Mouse (Mus musculus) cerebellum, postnatal 4 days (tissue): ENCODE results near the gene Hist4h4.
A peak's percentile ranks its signal among the peaks of the same experiment; 100 is the strongest.
"Not testable (repeated sequence)": the region's sequence is repeated elsewhere in the genome, so short reads cannot be mapped to it uniquely, and the experiment has no call there.

Experiments
- DNase-seq, 2 experiments: peaks; one replicate each; pipeline ENCODE4 v3.0.0; 2022; ENCODE audit warnings: low spot score in 2 of 2, mixed read lengths in 1 of 2

The Hist4h4 gene

DNA sequence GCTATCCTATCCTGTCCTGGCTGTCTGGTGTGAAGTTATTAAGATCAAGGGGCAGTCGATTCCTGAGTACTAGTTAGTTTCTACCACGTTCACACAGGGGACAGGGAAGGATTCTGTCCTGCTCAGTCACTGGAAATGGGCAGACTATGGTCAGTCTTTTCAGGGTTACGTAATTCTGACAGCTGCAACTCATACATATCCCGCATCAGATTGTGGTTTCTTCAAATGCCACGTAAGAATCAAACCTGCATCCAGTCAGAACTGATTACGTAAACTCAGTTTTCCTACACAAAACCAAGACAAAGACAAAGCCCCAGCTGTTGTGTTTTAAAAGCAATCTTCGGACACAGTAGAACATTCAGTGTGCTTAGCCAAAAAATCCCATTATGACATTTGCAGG is 11.2 kb upstream of the Hist4h4 start:
- no peak for DNase-seq

DNA sequence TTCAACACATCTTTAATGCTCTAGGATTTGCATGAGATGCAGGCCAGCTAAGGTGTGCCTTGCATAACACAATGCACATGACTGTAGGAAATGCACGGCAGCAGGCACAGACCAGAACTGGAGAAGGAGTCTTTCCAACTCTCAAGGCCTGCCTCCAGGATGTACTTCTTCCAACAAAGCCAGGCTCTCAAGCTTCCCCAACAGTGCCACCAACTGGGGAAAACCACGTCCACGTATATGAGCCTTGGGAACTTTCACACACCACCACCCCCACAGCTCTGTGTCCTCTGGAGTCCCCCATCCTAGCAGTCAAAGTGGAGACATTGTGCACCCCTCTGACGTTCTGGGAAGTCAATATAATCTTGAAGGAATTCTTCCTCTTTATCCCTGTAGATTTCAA is 8.9 kb upstream of the Hist4h4 start:
- no peak for DNase-seq

DNA sequence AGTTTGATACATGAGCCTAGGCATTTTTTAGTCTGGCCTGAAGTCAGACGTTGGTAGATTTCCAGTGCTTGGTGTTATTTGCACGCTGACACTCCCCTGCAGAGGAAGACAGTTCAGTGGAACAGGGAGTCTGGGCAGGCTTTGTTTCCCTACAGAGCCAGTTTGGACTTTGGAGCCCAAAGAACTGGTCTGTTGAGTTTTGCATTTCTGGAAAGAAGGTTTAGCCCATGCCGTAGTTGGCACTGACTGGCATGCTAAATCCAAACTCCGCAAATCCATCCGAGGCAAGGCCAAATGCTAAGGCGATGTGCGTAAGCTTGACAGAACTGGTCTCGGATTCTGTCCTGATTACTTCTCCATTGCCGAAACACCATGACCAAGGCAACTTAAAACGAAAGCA is 7.0 kb upstream of the Hist4h4 start:
- no peak for DNase-seq

DNA sequence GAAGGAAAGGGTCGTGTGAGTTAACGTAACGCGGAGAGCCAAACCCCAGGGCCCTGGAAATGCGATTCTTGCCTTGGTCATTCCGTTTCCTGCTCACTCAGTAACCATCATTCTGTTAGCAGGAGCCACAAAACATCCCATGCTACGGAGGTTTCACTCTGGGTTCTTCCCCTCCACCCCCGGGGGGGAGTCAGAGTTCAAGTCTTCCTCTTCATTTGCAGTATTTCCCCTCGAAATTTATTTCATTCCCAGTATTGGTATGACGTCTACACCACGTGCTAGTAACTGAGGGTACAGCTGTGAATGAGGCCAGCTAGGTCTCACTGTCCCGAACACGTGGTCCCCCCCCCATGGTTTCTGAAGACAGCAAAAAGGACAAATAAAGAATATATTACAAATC is 5.5 kb upstream of the Hist4h4 start:
- DNase-seq: no peak

DNA sequence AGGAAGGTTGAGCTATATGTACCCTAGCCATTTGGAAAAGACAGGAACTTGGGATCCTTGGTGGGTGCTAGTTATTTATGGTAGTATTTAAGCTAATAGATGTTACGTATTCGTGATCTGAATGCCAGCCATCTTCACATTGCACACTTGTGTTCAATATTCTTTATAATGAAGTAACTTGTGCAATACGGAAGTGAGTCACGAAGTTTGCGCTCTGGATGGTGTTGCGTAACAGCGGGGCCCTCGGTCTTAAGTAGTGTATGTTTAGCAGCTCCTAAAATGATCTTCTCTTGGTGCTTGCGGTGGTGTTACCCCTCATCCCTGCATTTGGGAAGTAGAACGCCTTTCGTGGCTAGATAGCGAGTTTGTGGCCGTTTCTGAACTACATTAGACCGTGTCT is 4.9 kb upstream of the Hist4h4 start:
- no peak for DNase-seq

DNA sequence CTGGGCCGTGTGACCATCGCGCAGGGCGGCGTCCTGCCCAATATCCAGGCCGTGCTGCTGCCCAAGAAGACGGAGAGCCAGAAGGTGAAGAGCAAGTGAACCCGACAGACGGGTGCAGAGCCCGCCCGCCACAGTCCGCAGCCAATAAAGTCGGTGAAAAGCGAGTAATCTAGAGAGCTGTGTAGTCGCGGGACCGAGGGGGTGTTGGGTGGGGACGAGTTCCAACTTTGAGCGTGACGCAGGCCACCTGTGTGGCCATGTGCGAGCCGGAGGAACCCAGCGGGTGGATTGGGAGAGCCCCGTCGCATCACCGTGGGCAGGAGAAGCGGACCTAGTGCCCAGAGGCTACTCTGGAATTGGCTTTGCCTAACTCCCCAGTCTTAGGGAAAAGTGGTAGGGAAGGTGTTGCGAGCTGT is 4.4 kb upstream of the Hist4h4 start:
- DNase-seq: no peak

DNA sequence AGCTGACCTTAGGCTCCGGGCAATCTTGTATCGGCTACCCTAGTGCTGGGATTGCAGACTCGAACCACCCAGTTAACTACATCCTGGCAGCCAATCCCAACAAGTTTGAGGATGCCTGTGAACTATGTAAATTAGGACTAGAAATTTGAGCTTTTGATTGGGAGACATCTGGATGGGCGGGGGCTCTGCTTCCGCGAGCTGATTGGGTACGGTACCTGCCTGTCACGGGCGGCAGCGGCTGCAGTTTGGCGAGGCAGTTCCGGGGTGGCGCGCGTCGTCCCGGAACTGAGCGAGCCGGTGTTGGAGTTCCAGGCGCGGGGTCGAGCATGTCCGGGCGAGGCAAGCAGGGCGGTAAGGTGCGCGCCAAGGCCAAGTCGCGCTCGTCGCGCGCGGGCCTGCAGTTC is 3.8 kb upstream of the Hist4h4 start, which contains the start of gene H2afj:
H2afj (plus strand) TSS at position 231 of the 404 bp plus-strand sequence.
- DNase-seq: peak; percentile 98

DNA sequence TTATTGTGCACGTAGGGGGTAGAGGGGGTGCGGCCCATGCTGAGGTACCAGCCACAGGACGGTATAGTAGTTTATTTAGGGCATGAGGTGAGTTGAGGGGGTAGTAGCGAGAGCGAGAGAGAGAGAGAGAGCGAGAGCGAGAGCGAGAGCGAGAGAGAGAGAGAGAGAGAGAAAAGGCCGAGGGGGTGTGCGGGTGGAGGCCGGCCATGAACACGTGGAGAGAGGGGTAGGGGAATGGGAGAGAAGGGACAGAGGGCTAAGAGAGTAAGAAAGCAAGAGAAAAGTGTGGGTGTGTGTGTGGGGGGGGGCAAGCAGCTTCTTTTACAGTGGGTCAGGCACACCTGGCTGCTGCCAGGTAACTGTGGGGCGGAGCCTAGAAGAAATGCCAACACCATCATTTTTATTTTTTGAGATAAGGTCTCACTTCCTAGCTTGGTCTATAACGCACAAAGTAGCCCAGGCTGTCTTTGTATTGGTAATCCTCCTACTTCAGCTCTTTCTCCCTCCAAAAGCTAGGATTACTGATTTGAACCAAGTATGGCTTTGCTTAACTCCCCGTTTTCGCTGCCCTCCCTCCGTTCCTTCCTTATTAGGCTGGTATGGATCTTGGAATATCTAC is 3.3 kb upstream of the Hist4h4 start:
- no peak for DNase-seq

DNA sequence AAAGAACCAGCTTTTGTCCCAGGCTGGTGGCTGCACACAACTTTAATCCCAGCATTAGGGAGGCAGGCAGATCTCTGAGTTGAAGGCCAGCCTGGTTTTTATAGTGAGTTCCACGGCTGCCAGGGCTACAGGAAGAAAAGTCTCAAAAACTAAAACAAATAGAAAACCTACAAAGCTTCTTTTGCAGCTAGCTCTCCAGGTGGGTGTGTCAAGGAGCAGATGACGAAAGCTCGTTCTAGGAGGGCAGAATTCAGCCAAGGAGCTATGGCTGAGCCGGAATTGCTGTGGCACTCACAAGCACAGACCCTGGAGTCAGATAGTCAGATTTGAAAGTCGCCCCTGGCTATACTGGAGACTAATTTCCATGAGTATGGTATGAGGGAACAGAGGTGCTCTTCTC is 2.6 kb upstream of the Hist4h4 start:
- DNase-seq: no peak

DNA sequence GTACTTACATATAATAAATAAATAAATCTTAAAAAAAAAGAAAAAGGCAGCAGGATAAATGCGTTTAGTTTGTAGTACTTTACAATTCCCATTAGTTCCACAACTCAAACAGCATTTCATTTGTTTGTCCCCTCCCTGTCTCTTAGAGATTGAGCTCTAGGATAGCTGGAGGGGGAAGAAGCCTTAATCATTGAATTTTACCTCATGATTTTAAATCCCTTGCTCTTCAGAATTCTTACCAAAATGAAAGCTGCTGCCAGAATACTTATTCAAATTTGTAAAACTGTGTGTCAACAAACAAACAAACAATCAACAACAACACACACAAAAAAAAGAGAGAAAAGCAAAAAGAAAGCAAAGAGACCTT is 1.2 kb upstream of the Hist4h4 start:
- no peak for DNase-seq

DNA sequence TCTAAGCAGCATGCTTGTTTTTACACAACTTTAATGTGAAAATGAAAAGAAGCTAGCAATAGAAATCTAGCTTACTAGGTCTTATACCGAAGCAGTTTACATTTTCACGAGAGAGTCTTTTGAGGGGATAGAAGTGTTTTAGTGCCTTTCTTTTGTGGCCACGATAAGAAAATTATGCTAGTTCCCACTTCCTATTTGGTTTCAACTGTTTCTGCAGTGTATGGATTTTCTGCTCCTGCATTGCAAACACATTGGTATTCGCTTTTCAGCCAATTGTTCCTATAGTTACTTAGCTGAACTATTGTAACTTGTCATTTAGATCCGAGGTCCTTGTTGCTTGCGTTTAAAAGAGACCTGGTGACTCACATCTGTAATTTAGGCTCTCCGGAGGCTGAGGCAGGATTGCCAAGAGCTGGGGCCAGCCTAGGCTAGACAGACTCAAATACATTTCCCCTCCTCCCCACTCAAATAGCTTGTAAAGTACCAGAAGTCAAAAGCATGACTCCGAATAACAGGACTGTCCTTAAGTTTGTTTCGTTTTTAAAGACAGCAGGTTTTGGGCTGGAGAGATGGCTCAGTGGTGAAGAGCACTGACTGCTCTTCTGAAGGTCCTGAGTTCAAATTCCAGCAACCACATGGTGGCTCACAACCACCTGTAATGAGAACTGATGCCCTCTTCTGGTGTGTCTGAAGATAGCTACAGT is 642 bp upstream of the Hist4h4 start:
- no peak for DNase-seq

DNA sequence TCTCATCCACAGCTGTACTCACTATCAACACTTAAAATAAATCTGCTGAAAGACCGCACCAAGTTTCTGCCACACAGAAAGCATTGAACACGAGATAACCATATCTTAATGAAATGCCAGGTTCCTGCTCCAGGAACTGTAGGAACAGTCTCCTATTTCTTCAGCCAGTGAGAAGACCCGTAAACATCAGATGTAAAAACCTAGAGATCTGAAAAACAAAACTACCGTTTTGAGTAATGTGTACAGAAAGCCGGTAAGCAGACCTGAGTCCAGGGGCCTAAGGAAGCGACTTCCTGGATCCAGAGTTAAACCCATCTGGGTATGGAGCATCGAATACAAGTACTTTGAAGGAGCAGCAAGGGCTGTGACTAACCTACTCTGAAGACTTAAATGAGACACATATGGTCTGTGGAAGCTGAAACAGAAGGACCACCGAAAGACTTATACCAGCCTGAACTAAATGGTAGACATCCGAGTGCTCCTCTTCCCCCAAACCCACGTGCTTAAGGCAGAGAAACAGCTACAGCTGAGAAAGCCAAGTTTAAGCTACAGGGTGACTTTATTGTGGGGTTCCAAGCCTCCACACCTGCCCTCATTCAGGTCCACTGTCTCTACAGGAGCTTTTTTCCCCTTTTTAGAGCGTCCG is 999 bp downstream of the Hist4h4 start:
- DNase-seq: no peak

DNA sequence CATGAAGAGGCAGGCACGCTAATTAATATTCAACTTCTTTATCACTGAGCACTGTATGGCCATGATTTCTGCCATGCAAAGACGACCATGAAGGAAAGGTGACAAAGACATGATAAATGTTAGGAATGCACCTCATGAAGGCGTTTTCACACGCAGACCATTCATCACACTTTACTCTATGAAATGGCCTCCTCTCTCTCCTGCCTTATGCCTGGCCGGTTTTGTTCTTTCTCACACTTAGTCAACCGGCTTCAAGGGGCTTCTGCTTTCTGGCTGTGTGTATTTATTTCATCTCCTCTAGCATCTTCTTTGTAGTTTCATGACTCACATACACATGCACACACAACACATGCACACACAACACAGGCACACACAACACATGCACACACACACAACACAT is 2.9 kb downstream of the Hist4h4 start:
- DNase-seq: no peak

DNA sequence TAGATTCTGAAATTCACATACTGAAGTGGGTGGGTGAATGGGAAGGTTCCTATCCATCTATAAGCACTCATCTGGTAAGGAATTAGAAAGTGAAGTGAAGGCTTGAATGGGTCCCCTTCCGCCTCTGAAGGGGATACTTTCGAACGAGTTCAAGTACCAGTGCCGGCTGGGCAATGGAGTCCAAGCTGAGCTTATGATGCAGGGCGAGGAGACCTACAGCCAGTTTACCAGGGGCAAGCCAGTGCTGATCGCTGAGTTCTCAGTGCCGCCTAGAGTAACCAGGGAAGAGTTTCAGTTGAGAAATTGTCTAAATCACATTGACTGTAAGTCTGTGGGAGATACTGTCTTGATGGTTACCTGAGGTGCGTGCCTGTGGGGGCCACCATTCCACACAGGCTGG is 3.5 kb downstream of the Hist4h4 start:
- DNase-seq: no peak

DNA sequence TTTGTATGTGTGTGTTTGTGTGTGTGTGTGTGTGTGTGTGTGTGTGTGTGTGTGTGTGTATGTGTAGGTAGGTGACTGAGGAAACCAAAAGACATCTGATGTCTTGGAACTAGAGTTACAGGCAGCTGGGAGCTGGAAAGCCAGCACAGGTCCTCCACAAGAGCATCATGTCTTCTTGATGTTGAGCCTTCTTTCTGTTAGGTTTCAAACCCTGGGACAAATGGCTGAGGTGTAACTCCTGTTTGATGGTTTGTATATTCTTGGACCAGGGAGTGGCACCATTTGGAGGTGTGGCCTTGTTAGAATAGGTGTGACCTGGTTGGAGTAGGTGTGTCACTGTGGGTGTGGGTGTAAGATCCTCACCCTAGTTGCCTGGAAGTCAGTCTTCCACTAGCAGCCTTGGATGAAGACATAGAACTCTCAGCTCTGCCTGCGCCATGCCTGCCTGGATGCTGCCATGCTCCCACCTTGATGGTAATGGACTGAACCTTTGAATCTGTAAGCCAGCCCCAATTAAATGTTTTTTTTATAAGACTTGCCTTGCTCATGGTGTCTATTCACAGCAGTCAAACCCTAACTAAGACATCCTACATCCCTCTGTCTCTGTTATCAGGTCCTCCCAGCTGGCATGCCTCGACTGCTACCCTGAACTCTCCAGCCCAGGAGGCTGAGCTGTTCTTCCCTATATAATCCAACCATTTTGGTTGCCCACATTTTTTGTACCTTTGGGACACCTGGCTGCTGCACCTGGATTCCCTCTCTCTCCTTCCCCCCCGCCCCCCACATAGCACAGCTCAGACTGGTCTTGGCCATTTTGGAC is 6.1 kb downstream of the Hist4h4 start:
- not testable (repeated sequence) for DNase-seq

DNA sequence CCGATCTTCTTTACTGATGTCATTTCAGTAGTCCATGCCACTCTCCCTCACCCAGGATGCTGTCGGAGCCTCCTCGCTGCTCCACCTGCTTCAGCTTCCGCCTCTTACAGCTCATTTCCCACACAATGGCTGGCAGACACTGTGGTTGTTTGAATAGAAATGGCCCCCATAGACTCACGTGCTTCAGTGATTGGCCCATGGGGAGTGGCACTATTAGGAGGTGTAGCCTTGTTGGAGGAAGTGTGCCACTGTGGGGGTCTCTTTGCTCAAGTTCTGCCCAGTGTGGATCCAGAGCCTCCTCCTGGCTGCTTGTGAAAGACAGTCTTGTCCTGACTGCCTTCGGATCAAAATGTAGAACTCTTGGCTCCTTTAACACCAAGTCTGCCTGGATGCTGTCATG is 8.4 kb downstream of the Hist4h4 start:
- no peak for DNase-seq

DNA sequence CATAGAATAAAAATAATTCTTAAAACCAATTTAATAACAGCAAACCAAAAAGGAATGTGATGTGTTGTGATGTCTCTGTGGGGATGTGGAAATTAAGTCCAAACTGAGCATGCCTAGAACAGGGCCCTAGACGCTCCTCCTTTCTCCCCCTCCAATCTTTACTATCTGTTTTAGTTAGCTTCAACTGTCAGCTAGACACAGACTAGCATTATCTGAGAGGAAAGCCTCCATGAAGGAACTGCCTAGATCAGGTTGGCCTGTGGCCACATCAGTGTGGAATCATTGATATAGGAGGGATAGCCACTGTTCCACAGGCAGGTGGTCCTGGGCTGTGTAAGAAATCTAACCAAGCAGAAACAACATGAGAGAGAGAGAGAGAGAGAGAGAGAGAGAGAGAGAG is 9.1 kb downstream of the Hist4h4 start:
- DNase-seq: no peak

DNA sequence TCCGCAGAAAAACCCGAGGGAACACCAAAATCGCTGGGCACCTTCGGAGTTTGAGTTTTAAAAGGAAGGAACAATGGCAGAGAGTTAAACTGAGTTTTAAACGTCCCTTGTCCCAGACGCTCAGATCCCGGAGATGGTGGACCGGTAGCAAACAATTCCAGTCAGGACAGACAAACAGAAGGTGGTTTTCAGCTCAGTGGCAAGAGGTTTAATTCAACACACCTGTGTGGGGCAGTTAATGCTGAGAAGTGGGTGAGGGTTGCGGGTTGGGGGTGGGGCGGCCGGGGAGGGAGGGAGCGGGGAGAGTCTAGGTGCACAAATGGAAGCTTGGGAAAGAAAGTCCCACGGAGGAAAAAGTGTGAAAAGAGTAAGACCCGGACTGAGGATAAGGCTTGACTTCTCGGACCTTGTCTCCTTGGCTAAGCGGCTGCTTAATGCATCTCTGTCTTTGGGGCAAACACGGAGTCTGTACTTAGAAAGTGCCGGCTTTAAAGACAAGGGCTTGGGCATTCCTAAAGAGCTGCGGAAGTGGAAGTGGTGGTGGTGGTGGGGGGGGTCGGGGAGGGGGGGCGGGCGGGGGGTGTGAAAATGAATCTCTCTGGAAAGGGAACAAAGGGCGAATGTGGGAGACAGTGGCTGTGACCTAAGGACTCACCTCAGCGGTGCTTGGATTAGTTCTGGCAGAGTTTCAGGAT is 10.2 kb downstream of the Hist4h4 start:
- no peak for DNase-seq

DNA sequence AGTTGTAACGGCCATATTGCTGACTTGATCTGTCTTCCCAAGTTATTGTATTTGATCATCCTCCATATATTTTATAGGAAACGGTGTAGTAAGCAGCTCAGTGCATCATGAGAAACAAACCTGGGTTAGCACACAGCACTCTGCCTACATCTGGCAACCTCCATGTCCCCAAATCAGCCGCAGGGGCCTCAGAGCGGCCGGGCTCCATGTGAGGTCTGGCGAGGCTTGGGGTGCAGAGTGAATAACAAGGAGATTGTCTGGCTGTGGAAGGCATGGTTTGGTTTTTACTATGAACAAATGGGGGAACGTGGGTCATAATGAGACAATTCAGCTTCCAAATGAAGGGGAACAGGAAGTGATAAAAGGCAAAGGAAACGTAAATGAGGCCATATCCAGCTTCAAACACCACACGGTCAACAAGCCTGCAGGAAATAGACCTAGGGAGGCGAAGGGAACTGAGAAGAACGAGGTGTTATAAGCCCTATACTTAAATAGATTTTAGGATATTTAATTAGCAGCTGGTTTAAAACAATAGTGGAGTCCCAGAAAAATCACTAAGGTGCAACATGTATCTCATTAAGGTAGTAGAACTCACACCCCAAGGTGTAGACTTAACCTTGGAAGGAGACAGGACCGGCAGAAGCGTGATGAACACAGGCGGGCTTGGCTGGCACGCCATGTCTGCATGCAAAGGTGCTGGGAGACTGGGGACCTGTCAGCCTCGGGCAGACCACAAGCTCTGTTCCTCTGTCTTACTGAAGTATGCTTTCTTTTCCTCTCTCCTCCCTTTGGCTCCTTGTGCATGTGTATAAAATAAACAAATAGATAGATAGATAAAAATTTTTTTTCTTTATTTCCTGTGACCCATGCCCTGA is 11.1 kb downstream of the Hist4h4 start:
- no peak for DNase-seq

DNA sequence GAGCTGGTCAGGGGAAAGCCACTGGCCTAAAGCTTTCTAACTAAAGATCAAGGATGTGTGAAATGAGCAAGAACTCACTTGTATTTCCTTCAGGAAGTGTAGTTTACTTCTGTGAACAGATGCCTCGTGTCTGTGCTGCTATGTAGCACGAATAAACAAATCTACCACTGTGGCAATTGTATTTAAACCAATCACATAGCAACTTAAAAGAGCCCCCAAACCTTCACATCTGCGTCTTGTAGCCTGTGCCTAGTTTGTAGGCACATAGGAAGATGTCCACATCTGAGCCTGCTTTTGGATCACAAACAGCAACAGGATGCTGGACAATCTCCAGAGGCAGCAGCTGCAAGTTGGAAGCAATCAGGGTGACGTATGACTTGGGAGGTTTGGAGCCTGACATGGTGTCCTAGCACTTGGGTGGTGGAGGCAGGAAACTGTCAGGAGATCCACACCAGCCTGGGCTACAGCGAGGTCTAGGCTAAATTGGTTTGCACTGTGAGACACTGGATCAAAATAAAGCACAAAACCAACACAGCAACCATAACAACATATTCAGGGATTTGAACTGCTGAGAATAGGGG is 14.7 kb downstream of the Hist4h4 start:
- no peak for DNase-seq
